Mouse (Mus musculus) myocyte (in vitro differentiated cells): ENCODE measurements around the gene Cfap54.

ENCODE experiments used
- POLR2A ChIP-seq: IDR thresholded peaks from one replicate; pipeline ENCODE4 v1.6.1; 2011; ENCODE audit warnings: low read depth, mild to moderate bottlenecking, control low read depth, moderate library complexity; ENCODE audit not compliant: insufficient read length
- POLR2AphosphoS2 ChIP-seq: IDR thresholded peaks from one replicate; pipeline ENCODE4 v1.6.1; 2011; ENCODE audit warnings: low read depth, control low read depth; ENCODE audit not compliant: insufficient read length
- SRF ChIP-seq: IDR thresholded peaks from one replicate; pipeline ENCODE4 v1.6.1; 2011; ENCODE audit warnings: low read depth; ENCODE audit not compliant: control insufficient read depth, insufficient read length

DNA sequence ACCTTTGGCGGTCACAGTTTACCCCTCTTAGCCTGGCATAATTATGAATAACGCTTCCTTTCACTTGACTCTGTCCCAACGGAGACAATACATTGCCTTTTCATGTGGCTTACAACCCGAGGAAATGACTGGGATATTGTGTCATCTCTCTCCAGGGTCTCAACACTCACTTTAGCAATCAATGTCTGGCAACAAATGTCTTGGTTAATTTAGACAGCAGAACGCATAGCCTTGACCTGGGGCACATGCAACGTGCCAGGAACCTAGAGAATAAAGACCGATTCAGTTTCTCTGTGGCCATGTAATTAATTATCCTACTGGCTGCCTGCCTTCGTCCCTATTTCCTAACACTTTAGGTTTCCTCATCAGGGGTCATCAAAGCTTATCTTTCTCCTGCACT is 30.0 kb upstream of the Cfap54 start:
- TF ChIP-seq POLR2A (no peak), POLR2AphosphoS2 (no peak), SRF (no peak)
